Mouse (Mus musculus) brain, embryonic 14.5 days (tissue): ENCODE measurements around the gene Nrbp1.

ENCODE experiments used
- CTCF ChIP-seq: fragments of 200-500 bp; IDR thresholded peaks from 2 replicates; pipeline ENCODE4 v1.5.1; 2012; ENCODE audit warnings: inconsistent platforms, mild to moderate bottlenecking, moderate library complexity, borderline replicate concordance; ENCODE audit not compliant: insufficient read depth, insufficient read length; ENCODE audit errors: extremely low read depth
- POLR2A ChIP-seq: fragments of 200-500 bp; IDR thresholded peaks from 2 replicates; pipeline ENCODE4 v1.6.1; 2012; ENCODE audit warnings: mild to moderate bottlenecking, inconsistent platforms, borderline replicate concordance; ENCODE audit not compliant: poor library complexity, insufficient read depth, insufficient read length, severe bottlenecking; ENCODE audit errors: extremely low read depth

GRCm38 (mm10) chr5:31297981-31298380 is 57.3 kb downstream of the Nrbp1 start:
- no peak for TF ChIP-seq CTCF
- TF ChIP-seq POLR2A = no peak
